Mouse (Mus musculus): Measurements from ENCODE around the gene Popdc2. TPM values are rescaled to one million over a fixed set of nuclear protein-coding genes. Genes with fewer than 3 reads are reported as not detected.
"Not testable (repeated sequence)": the region's sequence is repeated elsewhere in the genome, so short reads cannot be mapped to it uniquely, and the experiment has no call there.

Gene Popdc2
- polyA plus RNA-seq (2014; fragmentation: Nextera tagmentation; extraction: Ambion mirVana) = 0.59 and 2.1 TPM in 2 replicates

DNA sequence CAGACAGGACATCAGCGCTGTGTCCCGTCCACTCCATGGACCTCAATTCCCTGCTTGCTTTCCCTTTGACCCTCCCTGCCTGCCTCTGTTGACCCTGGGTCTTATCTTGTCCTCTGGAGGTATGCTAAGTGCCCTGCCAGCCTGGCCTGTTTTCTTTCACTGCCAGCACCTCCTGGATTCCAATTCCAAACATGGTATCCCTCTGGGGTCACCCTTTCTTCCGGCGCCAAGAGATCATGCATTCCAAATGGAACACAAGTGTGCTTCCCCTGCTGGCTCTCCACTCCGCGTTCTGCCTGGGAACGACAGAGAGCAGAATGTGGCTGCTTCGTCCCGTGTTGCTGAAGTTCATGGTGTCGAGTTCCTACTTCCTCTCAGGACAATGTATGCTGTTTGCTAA lies at the start of gene Popdc2:
Gene Popdc2, plus strand, starts transcription at position 277 of the 400 bp plus-strand sequence.
- DNase-seq (ENCODE audit: low spot score, missing footprints) = peak; percentile 78

DNA sequence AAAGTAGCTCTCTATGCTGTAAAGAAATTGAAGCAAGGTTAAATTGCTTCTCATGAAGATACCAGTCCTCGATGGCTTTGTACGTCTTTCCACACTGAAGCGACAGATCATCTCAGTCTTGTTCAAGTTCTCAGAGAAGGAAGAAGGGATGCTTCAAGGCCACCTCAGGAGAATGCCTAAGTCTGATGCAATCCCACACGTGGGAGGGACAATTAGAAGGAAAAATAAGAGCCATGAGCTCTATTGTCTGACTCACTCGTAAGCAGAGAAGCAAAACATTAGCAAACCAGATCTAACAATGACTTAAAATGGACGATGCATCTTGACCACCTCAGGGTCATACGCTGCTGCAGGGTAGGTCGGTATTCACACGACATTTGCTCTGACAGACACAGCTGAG lies 43.5 kb upstream of the Popdc2 start:
- ATAC-seq (ENCODE audit: low FRiP score) (no peak), DNase-seq (ENCODE audit: low spot score, missing footprints) (no peak)
- Histone ChIP-seq H3K36me3 (ENCODE audit: control insufficient read depth, insufficient read depth, low read length) (no peaks in the 10 kb centered on the region), H3K9me3 (ENCODE audit: control insufficient read depth, low read length) (no peaks in the 10 kb centered on the region), H3K4me1 (ENCODE audit: control insufficient read depth, insufficient read depth, low read length) (no peaks in the 10 kb centered on the region), H3K4me2 (no peak overlapping the region), H3K9ac (ENCODE audit: low read length) (no peak overlapping the region), H3K4me3 (ENCODE audit: low read depth, low read length) (no peak overlapping the region), H3K27ac (ENCODE audit: low read depth, low read length) (no peak overlapping the region), H3K27me3 (ENCODE audit: control insufficient read depth, insufficient read depth, low read length) (no peaks in the 10 kb centered on the region)
- 85% methylated on average over 9 of the region's 9 CpGs for WGBS

More for the DNA sequence above, at the start of gene Popdc2:
- no peak within 1 kb of the TSS for H3K4me3 ChIP-seq (ENCODE audit: low read depth, low read length)
- no peak within 1 kb of the TSS for H3K27ac ChIP-seq (ENCODE audit: low read depth, low read length)
- no peaks in the 10 kb centered on the region for H3K36me3 ChIP-seq (ENCODE audit: control insufficient read depth, insufficient read depth, low read length)
- H3K27me3 ChIP-seq (ENCODE audit: control insufficient read depth, insufficient read depth, low read length) = no peaks in the 10 kb centered on the region
- WGBS = 64% methylated on average over 10 of the region's 10 CpGs
- H3K9me3 ChIP-seq (ENCODE audit: control insufficient read depth, low read length) = no peaks in the 10 kb centered on the region
- H3K9ac ChIP-seq (ENCODE audit: low read length) = no peak within 1 kb of the TSS
- H3K4me1 ChIP-seq (ENCODE audit: control insufficient read depth, insufficient read depth, low read length) = no peaks in the 10 kb centered on the region
- no peak within 1 kb of the TSS for H3K4me2 ChIP-seq
- ATAC-seq (ENCODE audit: low FRiP score) = no peak

DNA sequence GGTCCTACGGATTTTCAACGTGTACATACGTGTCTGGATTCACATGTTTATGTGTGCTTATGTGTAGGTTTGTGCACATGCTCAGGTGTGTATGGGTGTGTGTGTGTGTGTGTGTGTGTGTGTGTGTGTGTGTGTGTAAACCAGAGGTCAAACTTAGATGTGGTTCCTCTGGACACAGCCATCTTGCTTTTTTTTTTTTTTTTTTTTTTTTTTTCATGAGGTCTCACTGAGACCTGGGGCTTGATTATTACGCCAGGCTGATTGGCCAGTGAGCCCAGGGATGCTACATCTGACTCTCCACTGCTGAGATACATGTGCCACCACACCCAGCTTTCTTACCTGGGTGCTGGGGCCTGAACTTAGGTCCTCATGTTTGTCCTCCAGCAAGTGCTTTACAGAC lies 42.9 kb upstream of the Popdc2 start:
- Histone ChIP-seq H3K27ac (ENCODE audit: low read depth, low read length) (no peak overlapping the region), H3K4me3 (ENCODE audit: low read depth, low read length) (no peak overlapping the region), H3K27me3 (ENCODE audit: control insufficient read depth, insufficient read depth, low read length) (no peaks in the 10 kb centered on the region), H3K36me3 (ENCODE audit: control insufficient read depth, insufficient read depth, low read length) (no peaks in the 10 kb centered on the region), H3K9ac (ENCODE audit: low read length) (no peak overlapping the region), H3K4me1 (ENCODE audit: control insufficient read depth, insufficient read depth, low read length) (no peaks in the 10 kb centered on the region), H3K4me2 (no peak overlapping the region), H3K9me3 (ENCODE audit: control insufficient read depth, low read length) (no peaks in the 10 kb centered on the region)
- DNase-seq (ENCODE audit: low spot score, missing footprints) (no peak), ATAC-seq (ENCODE audit: low FRiP score) (no peak)
- 88% methylated on average over 4 of the region's 4 CpGs for WGBS

DNA sequence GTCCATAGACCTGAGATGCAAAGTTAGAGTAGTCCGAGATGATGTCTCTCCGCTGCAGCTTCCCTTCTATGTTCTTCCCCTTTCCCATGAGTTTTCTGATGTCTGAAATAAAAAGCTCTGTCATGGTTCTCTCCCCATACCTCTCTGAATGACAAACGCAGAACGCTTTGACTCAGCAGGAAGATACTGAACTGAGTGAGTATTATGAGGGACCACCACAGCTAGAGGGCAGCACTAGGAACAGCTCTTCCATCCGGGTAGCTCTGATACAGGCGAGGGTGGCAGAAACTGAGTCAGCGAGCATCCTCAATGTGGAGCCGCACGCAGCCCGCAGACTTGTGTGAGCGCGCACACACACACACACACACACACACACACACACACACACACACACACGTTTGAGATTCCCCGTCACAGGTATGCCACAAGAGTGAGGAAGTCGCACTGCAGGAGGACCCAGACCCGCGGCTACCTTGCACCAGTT lies 40.5 kb upstream of the Popdc2 start:
- Histone ChIP-seq H3K4me1 (ENCODE audit: control insufficient read depth, insufficient read depth, low read length) (no peaks in the 10 kb centered on the region), H3K4me3 (ENCODE audit: low read depth, low read length) (peak overlapping the region; percentile 2; the same call in 1 of the 2 replicates), H3K4me2 (peak overlapping the region; percentile 37), H3K27ac (ENCODE audit: low read depth, low read length) (no peak overlapping the region), H3K9ac (ENCODE audit: low read length) (peak overlapping the region; percentile 49; the same call in 1 of the 2 replicates), H3K36me3 (ENCODE audit: control insufficient read depth, insufficient read depth, low read length) (no peaks in the 10 kb centered on the region), H3K9me3 (ENCODE audit: control insufficient read depth, low read length) (no peaks in the 10 kb centered on the region), H3K27me3 (ENCODE audit: control insufficient read depth, insufficient read depth, low read length) (no peaks in the 10 kb centered on the region)
- ATAC-seq (ENCODE audit: low FRiP score) = peak; percentile 76
- peak; percentile 89 for DNase-seq (ENCODE audit: low spot score, missing footprints)
- 23% methylated on average over 17 of the region's 17 CpGs for WGBS

DNA sequence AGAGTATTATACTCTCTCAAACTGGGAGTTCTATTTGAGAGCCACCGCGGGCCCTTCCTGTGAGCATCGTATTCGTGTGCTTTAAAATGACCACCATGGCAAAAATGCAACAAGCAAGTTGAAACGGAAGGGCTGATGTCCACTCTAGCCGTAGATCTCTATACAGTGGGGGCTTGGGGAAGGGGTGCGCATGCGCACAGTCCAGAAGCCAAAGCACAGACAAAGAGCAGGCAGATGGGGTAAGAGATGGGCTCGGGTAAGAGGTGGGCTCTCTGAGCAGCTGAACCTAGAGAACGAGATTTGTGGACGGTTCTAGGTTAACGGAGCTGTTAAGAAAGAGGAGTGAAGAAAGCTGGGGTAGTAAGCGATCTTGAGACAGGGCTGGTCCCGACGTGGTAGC lies 37.7 kb upstream of the Popdc2 start:
- WGBS = 93% methylated on average over 15 of the region's 15 CpGs
- Histone ChIP-seq H3K36me3 (ENCODE audit: control insufficient read depth, insufficient read depth, low read length) (no peaks in the 10 kb centered on the region), H3K4me3 (ENCODE audit: low read depth, low read length) (no peak overlapping the region), H3K27ac (ENCODE audit: low read depth, low read length) (no peak overlapping the region), H3K9ac (ENCODE audit: low read length) (no peak overlapping the region), H3K9me3 (ENCODE audit: control insufficient read depth, low read length) (no peaks in the 10 kb centered on the region), H3K4me1 (ENCODE audit: control insufficient read depth, insufficient read depth, low read length) (no peaks in the 10 kb centered on the region), H3K4me2 (no peak overlapping the region), H3K27me3 (ENCODE audit: control insufficient read depth, insufficient read depth, low read length) (no peaks in the 10 kb centered on the region)
- DNase-seq (ENCODE audit: low spot score, missing footprints) = no peak
- ATAC-seq (ENCODE audit: low FRiP score) = no peak

DNA sequence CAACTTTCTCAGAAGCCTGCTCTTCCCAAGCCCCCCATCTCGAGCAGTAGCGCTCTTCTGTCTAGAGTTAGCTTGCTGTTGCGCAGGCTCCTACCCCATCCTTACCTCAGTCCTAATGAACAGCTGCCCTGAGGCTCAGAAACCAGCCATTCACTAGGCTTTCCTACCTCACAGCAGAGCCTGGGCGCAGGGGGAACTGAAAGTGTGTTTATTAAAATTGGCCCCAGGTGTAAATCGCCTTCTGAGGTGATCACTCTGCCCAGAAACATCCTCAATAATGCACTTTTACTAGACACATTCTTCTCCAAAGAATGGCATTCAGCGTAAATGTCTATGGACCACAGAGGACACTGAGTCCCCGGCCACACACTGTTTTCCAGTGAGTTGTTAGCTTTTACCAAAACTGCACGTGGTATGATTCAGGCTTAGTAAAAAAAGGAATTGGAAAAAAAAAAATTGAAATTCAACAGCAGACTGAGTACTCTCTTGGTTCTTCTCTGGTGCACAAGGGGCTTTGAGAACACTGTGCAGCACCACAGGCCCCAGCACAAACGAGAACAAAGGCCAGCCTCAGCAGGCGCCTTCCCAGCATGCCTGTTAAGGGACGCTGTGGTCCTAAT lies 35.1 kb upstream of the Popdc2 start:
- H3K27ac ChIP-seq (ENCODE audit: low read depth, low read length) = no peak overlapping the region
- WGBS = 85% methylated on average over 11 of the region's 11 CpGs
- H3K36me3 ChIP-seq (ENCODE audit: control insufficient read depth, insufficient read depth, low read length) = no peaks in the 10 kb centered on the region
- H3K4me2 ChIP-seq = no peak overlapping the region
- H3K9ac ChIP-seq (ENCODE audit: low read length) = no peak overlapping the region
- no peak for ATAC-seq (ENCODE audit: low FRiP score)
- H3K9me3 ChIP-seq (ENCODE audit: control insufficient read depth, low read length) = no peaks in the 10 kb centered on the region
- H3K4me3 ChIP-seq (ENCODE audit: low read depth, low read length) = no peak overlapping the region
- DNase-seq (ENCODE audit: low spot score, missing footprints) = no peak
- H3K27me3 ChIP-seq (ENCODE audit: control insufficient read depth, insufficient read depth, low read length) = no peaks in the 10 kb centered on the region
- H3K4me1 ChIP-seq (ENCODE audit: control insufficient read depth, insufficient read depth, low read length) = no peaks in the 10 kb centered on the region

DNA sequence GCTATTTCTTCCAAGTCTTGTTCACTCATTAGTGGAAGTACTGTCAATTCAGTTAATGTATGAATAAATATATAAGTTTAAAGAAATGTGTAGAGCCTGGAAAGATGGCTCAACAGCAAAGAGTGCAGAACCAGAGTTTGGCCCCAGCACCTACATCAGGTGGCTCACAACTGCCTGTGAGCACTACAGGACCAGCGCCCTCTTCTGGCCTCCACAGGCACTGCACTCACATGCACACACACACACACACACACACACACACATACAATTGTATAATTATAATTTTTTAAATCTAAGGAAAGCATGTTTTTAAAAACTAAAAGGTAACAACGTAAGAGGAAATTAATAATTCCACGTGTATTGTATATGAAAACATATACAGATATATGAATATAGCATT lies 32.7 kb upstream of the Popdc2 start:
- ATAC-seq (ENCODE audit: low FRiP score) (no peak), DNase-seq (ENCODE audit: low spot score, missing footprints) (peak; percentile 37)
- H3K36me3 ChIP-seq (ENCODE audit: control insufficient read depth, insufficient read depth, low read length) = no peaks in the 10 kb centered on the region
- no peak overlapping the region for H3K27ac ChIP-seq (ENCODE audit: low read depth, low read length)
- no peak overlapping the region for H3K4me2 ChIP-seq
- H3K4me3 ChIP-seq (ENCODE audit: low read depth, low read length) = no peak overlapping the region
- H3K4me1 ChIP-seq (ENCODE audit: control insufficient read depth, insufficient read depth, low read length) = no peaks in the 10 kb centered on the region
- H3K9me3 ChIP-seq (ENCODE audit: control insufficient read depth, low read length) = no peaks in the 10 kb centered on the region
- H3K9ac ChIP-seq (ENCODE audit: low read length) = no peak overlapping the region
- 82% methylated on average over 3 of the region's 3 CpGs for WGBS
- no peaks in the 10 kb centered on the region for H3K27me3 ChIP-seq (ENCODE audit: control insufficient read depth, insufficient read depth, low read length)

DNA sequence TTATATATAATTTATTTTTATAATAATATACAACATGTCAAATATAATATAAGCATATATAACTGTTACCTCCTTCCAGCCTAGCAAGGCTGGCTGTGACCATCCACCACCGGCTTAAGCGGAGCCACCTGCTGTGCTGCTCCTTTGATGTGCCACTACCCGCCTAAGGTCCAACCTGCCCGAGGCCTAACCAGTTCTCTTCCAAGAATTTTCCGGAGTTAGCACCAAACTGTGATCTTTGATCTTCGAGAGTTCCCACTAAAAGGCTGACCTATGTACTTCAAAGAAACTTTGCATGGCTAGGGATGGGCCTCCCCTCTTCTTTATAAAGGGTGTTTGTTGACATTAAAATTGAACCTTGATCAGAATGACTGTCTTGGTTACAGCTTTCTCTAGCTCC lies 27.6 kb upstream of the Popdc2 start:
- WGBS = 48% methylated on average over 6 of the region's 6 CpGs
- no peak for DNase-seq (ENCODE audit: low spot score, missing footprints)
- ATAC-seq (ENCODE audit: low FRiP score) = no peak
- H3K27ac ChIP-seq (ENCODE audit: low read depth, low read length) = no peak overlapping the region
- no peaks in the 10 kb centered on the region for H3K4me1 ChIP-seq (ENCODE audit: control insufficient read depth, insufficient read depth, low read length)
- H3K27me3 ChIP-seq (ENCODE audit: control insufficient read depth, insufficient read depth, low read length) = no peaks in the 10 kb centered on the region
- no peak overlapping the region for H3K4me2 ChIP-seq
- no peaks in the 10 kb centered on the region for H3K36me3 ChIP-seq (ENCODE audit: control insufficient read depth, insufficient read depth, low read length)
- H3K4me3 ChIP-seq (ENCODE audit: low read depth, low read length) = no peak overlapping the region
- no peaks in the 10 kb centered on the region for H3K9me3 ChIP-seq (ENCODE audit: control insufficient read depth, low read length)
- no peak overlapping the region for H3K9ac ChIP-seq (ENCODE audit: low read length)

DNA sequence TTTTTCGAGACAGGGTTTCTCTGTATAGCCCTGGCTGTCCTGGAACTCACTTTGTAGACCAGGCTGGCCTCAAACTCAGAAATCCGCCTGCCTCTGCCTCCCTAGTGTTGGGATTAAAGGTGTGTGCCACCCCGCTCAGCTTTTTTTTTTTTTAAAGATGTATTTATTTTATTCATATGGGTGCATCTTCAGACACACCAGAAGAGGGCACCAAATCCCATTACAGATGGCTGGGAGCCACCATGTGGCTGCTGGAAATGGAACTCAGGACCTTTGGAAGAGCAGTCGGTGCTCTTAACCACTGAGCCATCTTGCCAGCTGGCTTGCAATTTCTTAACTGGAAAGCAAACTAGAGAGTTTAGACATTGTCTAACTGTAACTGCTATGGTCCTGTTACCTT lies 23.9 kb upstream of the Popdc2 start:
- H3K9ac ChIP-seq (ENCODE audit: low read length); DNase-seq (ENCODE audit: low spot score, missing footprints); H3K4me1 ChIP-seq (ENCODE audit: control insufficient read depth, insufficient read depth, low read length); H3K36me3 ChIP-seq (ENCODE audit: control insufficient read depth, insufficient read depth, low read length); H3K9me3 ChIP-seq (ENCODE audit: control insufficient read depth, low read length); H3K4me2 ChIP-seq; H3K27ac ChIP-seq (ENCODE audit: low read depth, low read length); H3K27me3 ChIP-seq (ENCODE audit: control insufficient read depth, insufficient read depth, low read length); H3K4me3 ChIP-seq (ENCODE audit: low read depth, low read length); ATAC-seq (ENCODE audit: low FRiP score): not testable (repeated sequence)
- 83% methylated on average over 4 of the region's 4 CpGs for WGBS
